Mouse (Mus musculus) ES-E14 (cell line): ENCODE measurements around the gene Schip1. TPM values are rescaled to one million over a fixed set of nuclear protein-coding genes. Genes with fewer than 3 reads are reported as not detected.

Experiments used
- DNase-seq: peaks from one replicate; pipeline ENCODE4 v3.0.0-alpha.2; 2013; ENCODE audit warnings: low read depth, low spot score
- H3K27ac ChIP-seq: 2 replicates; pipeline ENCODE4 v1.5.1; 2012; ENCODE audit warnings: low read depth, mild to moderate bottlenecking, low read length, moderate library complexity, mixed read lengths; ENCODE audit not compliant: poor library complexity, insufficient read depth, severe bottlenecking
- H3K36me3 ChIP-seq: 2 replicates; pipeline ENCODE4 v1.6.1; 2012; ENCODE audit warnings: mild to moderate bottlenecking, low read length, moderate library complexity, mixed read lengths; ENCODE audit not compliant: control insufficient read depth, poor library complexity, insufficient read depth, severe bottlenecking
- H3K4me1 ChIP-seq, 2 experiments: fragments of 150-350 bp in 1 of 2; sonication (generic) in 1 of 2; 2 replicates each; pipeline ENCODE4 v1.6.1; 2012; ENCODE audit warnings: low read length in 2 of 2, mild to moderate bottlenecking in 1 of 2, mixed read lengths in 1 of 2; ENCODE audit not compliant: control insufficient read depth in 2 of 2, insufficient read depth in 2 of 2, poor library complexity in 1 of 2
- H3K4me3 ChIP-seq, 2 experiments: fragments of 150-350 bp in 1 of 2; sonication (generic) in 1 of 2; 2 replicates each; pipeline ENCODE4 v1.5.1; 2012; ENCODE audit warnings: low read length in 2 of 2, low read depth in 1 of 2, mild to moderate bottlenecking in 1 of 2, mixed read lengths in 1 of 2; ENCODE audit not compliant: insufficient read depth in 1 of 2, poor library complexity in 1 of 2, severe bottlenecking in 1 of 2
- H3K9ac ChIP-seq: 2 replicates; pipeline ENCODE4 v1.6.1; 2012; ENCODE audit warnings: low read depth, mild to moderate bottlenecking, low read length, mixed read lengths; ENCODE audit not compliant: poor library complexity, insufficient read depth, severe bottlenecking
- H3K9me3 ChIP-seq: fragments of 150-350 bp; sonication (generic); 2 replicates; pipeline ENCODE4 v1.6.1; 2012; ENCODE audit warnings: low read depth, mild to moderate bottlenecking, low read length; ENCODE audit not compliant: control insufficient read depth, insufficient read depth
- CHD2 ChIP-seq: IDR thresholded peaks from 2 replicates; pipeline ENCODE4 v1.6.1; 2014; ENCODE audit warnings: mild to moderate bottlenecking, low read depth, low read length, inconsistent platforms
- HCFC1 ChIP-seq: IDR thresholded peaks from 2 replicates; pipeline ENCODE4 v1.6.1; 2012; ENCODE audit warnings: low read length, inconsistent platforms, borderline replicate concordance; ENCODE audit not compliant: insufficient read depth
- MAFK ChIP-seq: IDR thresholded peaks from 2 replicates; pipeline ENCODE4 v1.6.1; 2014; ENCODE audit warnings: mild to moderate bottlenecking, low read depth, low read length, inconsistent platforms; ENCODE audit not compliant: insufficient read depth
- ZC3H11A ChIP-seq: IDR thresholded peaks from 2 replicates; pipeline ENCODE4 v1.6.1; 2012; ENCODE audit warnings: low read depth, mild to moderate bottlenecking, inconsistent platforms, low read length, borderline replicate concordance
- ZNF384 ChIP-seq: IDR thresholded peaks from 2 replicates; pipeline ENCODE4 v1.6.1; 2012; ENCODE audit warnings: low read depth, low read length, inconsistent platforms
- in situ Hi-C, 2 experiments: fragments of 600-800 bp; cut with MboI; formaldehyde crosslinking; loops; one replicate each; pipeline ENCODE4 v1.15.1; 2025; ENCODE audit warnings: low sequenced_read_pairs in 2 of 2, inconsistent platforms in 1 of 2; ENCODE audit not compliant: unreplicated experiment in 2 of 2
- total RNA-seq: library from RNA; depleted of rRNA; stranded (reverse); fragments of 300-350 nt; gene quantifications from 2 replicates; pipeline ENCODE4 v1.2.3, GENCODE M21; 2012

The Schip1 gene
- total RNA-seq, 1 experiment = 38.3 TPM

GRCm38 (mm10) chr3:68535160-68535728 is 470.6 kb downstream of the Schip1 start:
- H3K9ac ChIP-seq = 0 out of 2 replicates have a peak overlapping the region, but pooled peaks have one; percentile 22
- no peak for TF ChIP-seq ZNF384
- TF ChIP-seq MAFK = no peak
- TF ChIP-seq ZC3H11A = no peak
- no peak for TF ChIP-seq CHD2
- no peak for TF ChIP-seq HCFC1
- peak overlapping the region; percentile 82 for H3K27ac ChIP-seq

GRCm38 (mm10) chr3:68536071-68536470 is 471.5 kb downstream of the Schip1 start:
- Histone ChIP-seq H3K4me3 (no peak overlapping the region), H3K36me3 (no peaks in the 10 kb centered on the region; the same call in 1 of the 2 replicates), H3K27ac (peak overlapping the region; percentile 29; the same call in 1 of the 2 replicates), H3K4me1 (peaks cover 12 to 15% of the 10 kb centered on the region in 2 experiments), H3K9ac (no peak overlapping the region), H3K9me3 (peaks cover 2% of the 10 kb centered on the region; the same call in 1 of the 2 replicates)
- in situ Hi-C loops = no loop called here
- DNase-seq = no peak
- TF ChIP-seq CHD2 (no peak), ZC3H11A (no peak), MAFK (no peak), ZNF384 (no peak), HCFC1 (no peak)

More at GRCm38 (mm10) chr3:68535160-68535728, 470.6 kb downstream of the Schip1 start:
- in situ Hi-C loops = no loop called here
- no peaks in the 10 kb centered on the region; the same call in 1 of the 2 replicates for H3K36me3 ChIP-seq
- H3K4me1 ChIP-seq = peaks cover 13 to 15% of the 10 kb centered on the region in 2 experiments
- peaks cover 2% of the 10 kb centered on the region; the same call in 1 of the 2 replicates for H3K9me3 ChIP-seq
- 0 out of 4 replicates have a peak overlapping the region, but pooled peaks of 1 of the 2 experiments have one; percentile 2 for H3K4me3 ChIP-seq
- DNase-seq = no peak

- H3K4me1 ChIP-seq = peaks cover 0 to 10% of the 10 kb centered on the region in 2 experiments; a peak in 1 of 4 replicates
- in situ Hi-C loops = loop anchor here (10.0 kb wide), 1 partner anchor 477 kb away; the partner anchor contains the start of gene Schip1 (in 2 of the 2)
- peaks cover 2% of the 10 kb centered on the region; the same call in 1 of the 2 replicates for H3K9me3 ChIP-seq
- no peak overlapping the region for H3K4me3 ChIP-seq
- no peak for DNase-seq
- H3K36me3 ChIP-seq = peaks cover 3% of the 10 kb centered on the region; the same call in 1 of the 2 replicates
- H3K9ac ChIP-seq = no peak overlapping the region
- TF ChIP-seq CHD2 (no peak), ZNF384 (no peak), ZC3H11A (no peak), HCFC1 (no peak), MAFK (no peak)
- H3K27ac ChIP-seq = no peak overlapping the region
Measured at GRCm38 (mm10) chr3:68541688-68542087, 477.1 kb downstream of the Schip1 start.

GRCm38 (mm10) chr3:68542944-68543501 is 478.4 kb downstream of the Schip1 start:
- Histone ChIP-seq H3K36me3 (peaks cover 3% of the 10 kb centered on the region; the same call in 1 of the 2 replicates), H3K9me3 (no peaks in the 10 kb centered on the region), H3K4me1 (peaks cover 0 to 10% of the 10 kb centered on the region in 2 experiments; a peak in 1 of 4 replicates), H3K9ac (no peak overlapping the region; the same call in 1 of the 2 replicates), H3K4me3 (peak overlapping the region; percentile 40 to 49), H3K27ac (peak overlapping the region; percentile 44; the same call in 1 of the 2 replicates)
- peak; percentile 71 for DNase-seq
- TF ChIP-seq MAFK = no peak
- TF ChIP-seq ZC3H11A = peak; percentile 63
- in situ Hi-C loops = loop anchor here (10.0 kb wide), 1 partner anchor 478 kb away; the partner anchor contains the start of gene Schip1 (in 2 of the 2)
